Mouse (Mus musculus) layer of hippocampus, adult 2 months (tissue): ENCODE measurements around the gene Trim15. TPM values are rescaled to one million over a fixed set of nuclear protein-coding genes. Genes with fewer than 3 reads are reported as not detected.

Experiments used
- DNase-seq, 2 experiments: peaks; one replicate each; pipeline ENCODE4 v3.0.0; 2022; ENCODE audit warnings: low spot score in 2 of 2
- H3K27ac ChIP-seq: fragments of 200-600 bp; 2 replicates; pipeline ENCODE4 v1.8.1; 2022
- H3K4me3 ChIP-seq: fragments of 200-600 bp; 2 replicates; pipeline ENCODE4 v1.8.1; 2022; ENCODE audit warnings: mild to moderate bottlenecking
- CTCF ChIP-seq: fragments of 200-600 bp; conservative IDR thresholded peaks from 2 replicates; pipeline ENCODE4 v1.8.1; 2022; ENCODE audit warnings: antibody characterized with exemption, mild to moderate bottlenecking, moderate library complexity
- total RNA-seq, 2 experiments: library from RNA; stranded (reverse); gene quantifications; 2 replicates each; pipeline ENCODE4 v1.2.3; 2021

Gene Trim15
- total RNA-seq, 2 experiments from 2014 or later = not detected

DNA sequence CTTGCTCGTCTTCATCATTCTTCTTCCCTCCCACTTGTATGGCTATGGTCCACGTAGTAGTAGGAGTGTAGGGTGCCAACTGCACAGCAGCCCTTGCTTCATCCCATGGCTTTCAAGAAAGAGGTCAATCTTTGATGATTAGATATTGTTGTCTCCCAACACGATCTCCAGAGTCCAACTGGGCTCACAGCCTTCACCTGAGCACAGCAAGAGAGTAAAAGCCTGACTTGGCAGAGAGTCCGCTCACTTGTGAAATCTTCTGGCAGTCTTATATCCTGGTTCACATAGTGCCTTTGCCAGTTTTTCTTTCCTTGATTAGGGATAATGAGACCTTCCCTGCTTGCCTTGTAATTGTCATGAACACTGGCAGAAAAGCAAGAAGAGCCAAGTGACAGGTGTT lies 10.8 kb downstream of the Trim15 start:
- no peak for TF ChIP-seq CTCF
- no peak for DNase-seq
- H3K27ac ChIP-seq = no peak overlapping the region
- no peak overlapping the region for H3K4me3 ChIP-seq

DNA sequence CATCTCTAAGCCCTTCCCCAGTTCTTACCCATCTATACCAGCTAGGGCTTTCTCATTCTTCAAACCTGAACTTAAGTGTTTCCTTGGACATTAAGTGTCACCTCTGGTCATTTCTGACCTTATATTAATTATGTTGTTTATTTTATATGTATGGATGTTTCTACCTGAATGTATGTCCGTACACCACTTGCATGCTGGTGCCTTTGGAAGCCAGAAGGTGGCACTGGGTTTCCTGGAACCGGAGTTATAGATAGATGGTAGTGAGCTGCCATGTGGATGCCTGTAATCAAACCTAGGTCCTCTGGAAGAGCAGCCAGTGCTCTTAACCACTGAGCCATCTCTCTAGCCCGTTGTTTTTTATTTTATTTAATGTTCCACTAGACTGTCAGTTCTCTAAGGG lies 11.5 kb downstream of the Trim15 start:
- no peak overlapping the region for H3K4me3 ChIP-seq
- no peak overlapping the region for H3K27ac ChIP-seq
- no peak for TF ChIP-seq CTCF
- DNase-seq = no peak

DNA sequence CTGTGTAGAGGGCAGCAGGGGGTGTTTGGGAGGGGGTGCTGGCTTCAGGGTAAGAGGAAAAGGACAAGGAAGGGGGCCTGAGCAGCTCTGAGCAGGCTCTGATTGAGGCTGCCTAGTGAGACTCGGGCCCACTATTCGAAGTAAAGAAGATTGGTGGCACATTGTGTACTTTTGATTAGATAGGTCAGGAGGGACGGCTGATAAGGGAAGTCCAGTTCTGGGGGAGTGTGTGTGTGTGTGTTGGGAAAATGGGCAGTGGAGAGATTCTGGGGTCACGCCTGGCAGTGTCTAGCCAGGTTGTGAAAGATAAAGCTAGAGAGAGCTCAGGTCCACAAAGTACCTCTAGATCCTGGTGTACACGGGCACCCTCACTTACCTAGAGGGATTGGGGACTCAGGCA lies 15.4 kb downstream of the Trim15 start:
- no peak overlapping the region for H3K4me3 ChIP-seq
- no peak for TF ChIP-seq CTCF
- no peak for DNase-seq
- H3K27ac ChIP-seq = no peak overlapping the region

DNA sequence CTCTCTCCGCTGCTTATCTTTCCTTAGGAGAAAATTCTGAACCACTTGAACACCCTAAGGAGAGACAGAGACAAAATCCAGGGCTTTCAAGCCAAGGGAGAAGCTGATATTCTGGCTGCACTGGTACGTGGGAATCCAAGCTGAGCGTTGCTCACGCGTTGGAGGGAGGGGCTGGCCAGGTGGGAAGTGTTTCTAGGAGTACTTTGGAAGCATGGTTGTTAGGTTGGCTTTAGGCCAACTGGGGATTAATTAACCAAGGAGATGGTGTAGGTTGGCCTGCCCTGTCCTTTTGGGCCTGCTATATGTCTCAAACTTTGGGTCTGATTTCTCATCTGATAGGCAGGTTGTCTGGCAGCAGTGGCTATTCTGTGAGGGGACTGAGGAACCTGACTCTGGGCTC lies 15.8 kb downstream of the Trim15 start:
- DNase-seq = no peak
- H3K27ac ChIP-seq = no peak overlapping the region
- no peak overlapping the region for H3K4me3 ChIP-seq
- no peak for TF ChIP-seq CTCF

DNA sequence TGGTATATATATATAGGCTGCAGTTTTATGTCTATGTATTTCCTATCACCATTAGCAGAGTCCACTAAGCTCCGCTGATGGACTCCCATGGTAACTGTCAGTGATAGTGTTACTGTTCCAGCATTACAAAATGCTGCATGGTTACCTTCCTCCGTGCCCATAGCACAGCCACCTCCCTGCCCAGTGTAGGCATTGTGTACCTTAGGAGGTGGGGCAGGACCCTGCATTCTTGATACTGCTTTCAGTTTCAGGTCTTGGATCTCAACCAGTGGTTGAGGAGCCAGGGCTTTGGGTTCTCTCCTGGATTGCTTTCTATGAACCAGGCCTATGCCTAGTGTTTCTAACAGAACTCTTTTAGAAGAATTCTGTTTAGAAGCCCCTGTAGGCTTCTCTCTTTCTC lies 17.0 kb downstream of the Trim15 start:
- no peak overlapping the region for H3K27ac ChIP-seq
- no peak for DNase-seq
- no peak for TF ChIP-seq CTCF
- no peak overlapping the region for H3K4me3 ChIP-seq

DNA sequence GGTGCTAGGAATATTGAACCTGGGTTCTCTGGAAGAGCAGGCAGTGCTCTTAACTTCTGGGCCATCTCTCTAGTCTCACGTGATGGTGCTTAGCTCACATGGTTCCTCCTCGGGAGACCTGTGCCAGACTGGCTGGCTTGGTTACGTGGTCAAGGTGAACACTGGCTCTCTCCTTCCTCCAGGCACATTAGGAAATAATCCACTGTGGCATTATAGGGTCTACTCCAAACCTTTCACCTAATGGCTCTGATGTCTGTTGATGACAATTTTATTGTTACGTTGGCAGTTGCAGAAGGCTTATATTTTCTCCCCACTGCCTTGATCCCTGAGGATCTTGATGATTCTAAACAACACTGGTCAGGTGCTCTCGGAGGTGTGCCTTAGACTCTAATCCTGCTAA lies 18.1 kb downstream of the Trim15 start:
- DNase-seq = no peak
- Histone ChIP-seq H3K4me3 (no peak overlapping the region), H3K27ac (0 out of 2 replicates have a peak overlapping the region, but pooled peaks have one; percentile 3)
- TF ChIP-seq CTCF = no peak

DNA sequence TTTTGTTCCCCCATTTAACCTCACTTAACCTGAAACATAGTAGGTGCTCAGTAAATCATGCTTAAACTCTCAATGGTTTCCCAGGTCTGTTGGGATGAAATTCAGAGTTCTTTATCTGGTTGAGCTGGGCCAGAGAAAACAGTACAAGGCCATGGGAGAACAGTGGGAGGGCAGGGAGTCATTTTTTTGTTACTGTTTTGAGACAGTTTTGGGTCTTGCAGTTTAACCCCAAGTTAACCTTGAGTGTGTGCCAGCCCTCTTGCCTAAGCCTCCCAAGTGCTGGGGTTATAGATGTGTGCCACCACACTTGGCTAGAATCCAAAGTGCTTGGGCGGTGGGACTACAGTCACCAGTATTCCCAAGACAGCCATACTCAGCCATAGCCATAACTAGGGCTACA lies 22.3 kb downstream of the Trim15 start:
- DNase-seq = no peak
- Histone ChIP-seq H3K4me3 (no peak overlapping the region), H3K27ac (no peak overlapping the region)
- TF ChIP-seq CTCF = no peak

DNA sequence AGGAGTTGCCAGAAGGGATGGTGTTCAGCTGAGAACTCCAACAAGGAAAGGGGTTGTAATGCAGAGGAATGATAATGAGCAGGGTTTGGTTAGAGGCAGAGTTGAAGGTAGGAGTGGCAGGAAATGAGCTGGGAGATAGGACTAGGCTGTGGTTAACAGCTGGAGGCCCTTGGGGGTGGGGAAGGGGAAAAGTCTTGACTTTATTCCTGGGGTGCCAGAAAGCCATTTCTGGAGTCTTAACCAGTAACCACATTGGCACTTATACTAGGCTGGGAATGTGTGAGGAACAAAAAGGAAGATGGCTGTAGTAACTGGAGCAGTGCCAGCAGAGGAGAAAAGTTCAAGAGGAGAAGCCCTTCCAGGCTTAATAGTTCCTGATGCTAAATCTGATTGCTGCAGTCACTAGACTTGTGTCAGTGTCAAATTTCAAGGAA lies 22.7 kb downstream of the Trim15 start:
- Histone ChIP-seq H3K27ac (no peak overlapping the region), H3K4me3 (no peak overlapping the region)
- no peak for DNase-seq
- TF ChIP-seq CTCF = no peak

DNA sequence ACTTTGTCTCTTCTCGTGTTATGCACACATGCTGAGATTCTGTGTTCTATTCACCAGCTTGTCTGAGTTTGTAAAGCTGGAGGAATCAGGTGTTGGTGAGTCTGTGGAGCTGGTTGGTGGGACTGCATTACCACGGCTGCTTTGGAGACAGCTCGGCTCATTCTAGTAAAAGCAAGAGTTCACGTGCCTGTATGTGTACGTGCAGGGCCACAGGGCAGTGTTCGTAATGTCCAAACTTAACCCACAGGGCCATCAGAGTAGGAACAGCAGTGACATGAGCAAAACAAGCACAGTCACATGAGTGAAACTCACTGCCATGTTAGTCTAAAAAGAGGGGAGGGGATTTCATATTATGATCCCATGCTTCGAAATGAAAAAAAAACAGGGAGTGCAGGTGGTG lies 23.3 kb downstream of the Trim15 start:
- DNase-seq = no peak
- no peak overlapping the region for H3K27ac ChIP-seq
- TF ChIP-seq CTCF = no peak
- no peak overlapping the region for H3K4me3 ChIP-seq

DNA sequence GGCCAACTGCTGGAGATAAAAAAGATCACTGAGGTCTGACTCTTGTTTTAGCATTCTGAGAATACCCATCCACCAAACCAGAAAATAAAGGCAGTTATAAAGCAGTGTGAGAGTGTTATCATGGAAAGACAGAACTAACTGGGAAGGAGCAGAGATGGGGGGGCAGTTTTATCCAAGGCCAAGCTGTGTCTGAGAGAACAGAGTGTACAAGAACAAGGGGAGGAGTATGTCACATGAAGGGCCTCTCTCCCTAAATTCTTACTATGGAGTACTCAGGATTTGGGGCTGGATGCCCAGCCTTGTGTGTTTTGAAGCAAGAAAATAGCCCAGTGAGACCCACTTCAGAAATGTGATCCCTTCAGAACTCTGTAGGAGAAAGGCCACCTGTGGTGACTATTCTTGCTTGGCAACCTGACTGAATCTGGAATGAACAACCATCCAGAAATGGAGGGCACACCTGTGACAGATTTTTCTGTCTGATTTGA lies 26.0 kb downstream of the Trim15 start:
- no peak for DNase-seq
- Histone ChIP-seq H3K27ac (no peak overlapping the region), H3K4me3 (no peak overlapping the region)
- TF ChIP-seq CTCF = no peak

DNA sequence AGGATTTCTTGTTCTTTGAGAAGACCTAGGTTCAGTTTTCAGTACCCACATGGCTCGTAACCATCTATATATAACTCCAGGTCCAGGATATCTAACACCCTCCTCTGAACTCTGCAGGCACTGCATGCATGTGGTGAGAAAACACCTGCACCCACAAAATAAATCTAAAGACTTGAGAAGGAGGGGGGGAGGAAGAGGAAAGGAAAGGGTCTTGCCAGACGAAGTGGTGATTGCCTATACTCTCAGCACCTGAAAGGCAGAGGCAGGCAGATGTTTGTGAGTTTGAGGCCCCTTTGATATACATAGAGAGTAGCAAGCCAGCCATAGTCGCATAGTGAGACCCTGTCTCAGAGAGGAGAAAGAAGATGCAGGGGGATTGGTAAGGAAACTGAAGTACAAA lies 27.1 kb downstream of the Trim15 start:
- no peak for TF ChIP-seq CTCF
- no peak overlapping the region for H3K4me3 ChIP-seq
- no peak overlapping the region for H3K27ac ChIP-seq
- no peak for DNase-seq

DNA sequence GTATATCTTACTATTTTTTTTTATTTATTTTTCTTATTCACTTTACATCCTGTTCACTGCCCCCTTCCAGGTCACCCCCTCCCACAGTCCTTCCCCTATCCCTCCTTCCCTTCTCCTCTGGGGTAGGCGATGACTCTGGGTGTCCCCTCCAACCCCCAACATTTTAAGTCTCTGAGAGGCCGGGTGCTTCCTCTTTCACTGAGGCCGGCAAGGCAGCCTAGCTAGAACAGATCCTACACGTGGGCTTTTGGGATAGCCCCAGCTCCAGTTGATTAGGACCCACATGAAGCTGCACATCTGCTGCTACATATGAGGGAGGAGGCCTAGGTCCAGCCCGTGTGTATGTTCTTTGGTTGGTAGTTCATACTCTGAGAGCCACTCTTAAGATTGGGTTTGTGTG lies 28.0 kb downstream of the Trim15 start:
- no peak for TF ChIP-seq CTCF
- no peak overlapping the region for H3K27ac ChIP-seq
- no peak overlapping the region for H3K4me3 ChIP-seq
- no peak for DNase-seq

DNA sequence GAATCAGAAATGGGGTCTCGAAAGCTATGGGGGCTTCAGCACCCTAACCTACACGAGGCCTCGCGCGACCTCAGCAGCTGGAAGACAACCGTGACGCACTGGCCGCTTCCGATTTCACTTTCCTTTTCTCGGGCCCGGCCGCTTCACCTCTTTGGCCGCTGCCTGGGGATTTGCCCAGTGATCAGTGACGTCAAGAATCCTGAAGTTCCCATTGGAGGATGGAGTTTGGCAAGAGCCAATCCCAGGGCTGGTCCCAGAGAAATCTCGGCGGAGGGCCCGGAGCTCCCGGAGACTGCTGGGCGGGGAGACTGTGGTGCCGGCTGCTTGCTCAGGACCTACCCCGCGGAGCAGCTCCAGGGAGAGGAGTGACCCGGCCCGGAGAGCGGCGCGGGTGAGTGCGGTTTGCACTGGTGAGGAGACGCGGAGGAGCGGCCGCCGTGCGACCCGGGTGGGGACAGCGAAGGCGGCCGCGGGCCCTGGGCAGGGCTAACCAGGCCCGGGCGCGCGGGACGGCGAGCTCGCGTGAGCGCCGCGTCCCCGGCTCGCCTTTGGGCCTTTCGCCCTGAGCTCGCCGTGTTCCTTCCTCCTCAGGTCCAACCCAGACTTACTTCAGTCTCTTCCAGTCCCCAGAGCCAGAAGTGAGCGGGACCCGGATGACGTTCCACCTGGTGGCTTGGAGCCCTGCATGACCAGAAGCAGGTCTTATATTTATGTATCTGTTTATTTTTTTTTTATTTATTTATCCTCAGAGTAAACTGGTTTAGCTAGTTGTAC lies 29.9 kb downstream of the Trim15 start, which contains the start of gene Trim26:
Gene Trim26, plus strand, starts transcription at position 261 of the 774 bp plus-strand sequence.
- DNase-seq = peak; percentile 97 to 98
- Histone ChIP-seq H3K27ac (peak within 1 kb of the TSS; percentile 92), H3K4me3 (peak within 1 kb of the TSS; percentile 73)
- TF ChIP-seq CTCF = no peak

DNA sequence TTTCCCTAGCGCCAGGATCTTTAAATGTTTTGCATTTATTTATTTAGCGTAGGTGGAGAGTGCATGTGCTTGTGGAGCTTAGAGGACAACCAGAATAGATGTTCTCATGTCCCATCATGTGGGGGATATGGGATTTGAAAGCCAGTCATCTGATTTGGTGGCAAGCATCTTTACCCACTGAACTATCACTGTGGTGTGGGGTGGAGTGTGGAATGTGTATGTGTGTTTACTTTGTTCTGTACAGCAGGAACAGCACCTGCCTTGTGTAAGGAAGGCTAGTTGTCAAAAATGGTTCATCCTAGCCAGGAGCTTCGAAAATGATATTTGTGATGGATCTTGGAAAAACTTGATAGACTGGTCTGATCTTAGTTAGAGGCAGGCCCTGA lies 30.6 kb downstream of the Trim15 start:
- Histone ChIP-seq H3K27ac (peak overlapping the region; percentile 92), H3K4me3 (peak overlapping the region; percentile 73)
- no peak for TF ChIP-seq CTCF
- no peak for DNase-seq
